In genomic region chr2:169233151-169234123, GRCm38 (mm10) we compare ENCODE assay signal across 21 mouse cellular contexts.
"Had no signal": no experiment of that assay in that cellular context is flagged by ENCODE, and none has a peak within 500 bp of the region (broad histone marks: within the 10 kb centered on the region; RNA-seq: fewer than 3 reads in every experiment).

No protein-coding gene starts in this region.

- H3K36me3 ChIP-seq: limb, embryonic 13.5 days; liver, embryonic 12.5 days; liver, embryonic 15.5 days; midbrain, embryonic 15.5 days; neural tube, embryonic 12.5 days; neural tube, embryonic 15.5 days had no signal

- H3K4me1 ChIP-seq: limb, embryonic 13.5 days; liver, embryonic 12.5 days; liver, embryonic 15.5 days; midbrain, embryonic 15.5 days; neural tube, embryonic 12.5 days; neural tube, embryonic 15.5 days had no signal

- DNase-seq: kidney, adult 18-20 months; kidney, postnatal 10 days; kidney, postnatal 36 days; layer of hippocampus, postnatal 36 days; left cerebral cortex, postnatal 4 days; liver; lung, adult 2 months; right cerebral cortex, adult 18-20 months; right cerebral cortex, postnatal 14 days; right cerebral cortex, postnatal 4 days; thymus, postnatal 25 days had no signal

- H3K4me3 ChIP-seq: limb, embryonic 13.5 days; liver, embryonic 12.5 days; liver, embryonic 15.5 days; midbrain, embryonic 15.5 days; neural tube, embryonic 12.5 days; neural tube, embryonic 15.5 days had no signal

- H3K4me2 ChIP-seq: limb, embryonic 13.5 days; liver, embryonic 12.5 days; liver, embryonic 15.5 days; midbrain, embryonic 11.5 days; midbrain, embryonic 15.5 days; neural tube, embryonic 12.5 days; neural tube, embryonic 15.5 days had no signal

- ATAC-seq: hindbrain, postnatal 0 days; inflammation-experienced regulatory T-cells, adult 6 months; liver, embryonic 12.5 days; midbrain, embryonic 15.5 days had no signal

- H3K27ac ChIP-seq: hindbrain, postnatal 0 days; limb, embryonic 13.5 days; liver, embryonic 12.5 days; liver, embryonic 15.5 days; macrophage; midbrain, embryonic 15.5 days; neural tube, embryonic 12.5 days; neural tube, embryonic 15.5 days had no signal

- H3K27me3 ChIP-seq: limb, embryonic 13.5 days; liver, embryonic 12.5 days; liver, embryonic 15.5 days; midbrain, embryonic 15.5 days; neural tube, embryonic 12.5 days; neural tube, embryonic 15.5 days had no signal

- H3K9me3 ChIP-seq: limb, embryonic 13.5 days; liver, embryonic 15.5 days; midbrain, embryonic 15.5 days; neural tube, embryonic 12.5 days; neural tube, embryonic 15.5 days had no signal

- H3K9ac ChIP-seq: limb, embryonic 13.5 days; liver, embryonic 12.5 days; liver, embryonic 15.5 days; midbrain, embryonic 15.5 days; neural tube, embryonic 12.5 days; neural tube, embryonic 15.5 days had no signal
